Mouse (Mus musculus) heart, postnatal 25 days (tissue): Measurements from ENCODE around the gene Sox18. TPM values are rescaled to one million over a fixed set of nuclear protein-coding genes. Genes with fewer than 3 reads are reported as not detected.

Source experiments
- DNase-seq: peaks from one replicate; pipeline ENCODE4 v3.0.0; 2022; ENCODE audit warnings: low spot score
- intact Hi-C: fragments of 180-260 bp; cut with DNase I; formaldehyde crosslinking; loops from one replicate; pipeline ENCODE4 v1.15.1; 2025
- total RNA-seq, 2 experiments: library from RNA; stranded (reverse); gene quantifications; 2 replicates each; pipeline ENCODE4 v1.2.3; 2021

Gene Sox18
- total RNA-seq, 2 experiments from 2014 or later = 40.2 to 56.9 TPM

- intact Hi-C loops = no loop called here
- no peak for DNase-seq
Observed at GRCm38 (mm10) chr2:181683381-181683780, 11.9 kb upstream of the Sox18 start.

- intact Hi-C loops = loop anchor here (2.0 kb wide), 1 partner anchor 25 kb away; no protein-coding TSS in a partner anchor
- no peak for DNase-seq
Observed at GRCm38 (mm10) chr2:181681978-181682377, 10.5 kb upstream of the Sox18 start.

GRCm38 (mm10) chr2:181680716-181681117, 9.3 kb upstream of the Sox18 start:
- DNase-seq = no peak
- intact Hi-C loops = loop anchor here (2.0 kb wide), 1 partner anchor 26 kb away; no protein-coding TSS in a partner anchor

DNA sequence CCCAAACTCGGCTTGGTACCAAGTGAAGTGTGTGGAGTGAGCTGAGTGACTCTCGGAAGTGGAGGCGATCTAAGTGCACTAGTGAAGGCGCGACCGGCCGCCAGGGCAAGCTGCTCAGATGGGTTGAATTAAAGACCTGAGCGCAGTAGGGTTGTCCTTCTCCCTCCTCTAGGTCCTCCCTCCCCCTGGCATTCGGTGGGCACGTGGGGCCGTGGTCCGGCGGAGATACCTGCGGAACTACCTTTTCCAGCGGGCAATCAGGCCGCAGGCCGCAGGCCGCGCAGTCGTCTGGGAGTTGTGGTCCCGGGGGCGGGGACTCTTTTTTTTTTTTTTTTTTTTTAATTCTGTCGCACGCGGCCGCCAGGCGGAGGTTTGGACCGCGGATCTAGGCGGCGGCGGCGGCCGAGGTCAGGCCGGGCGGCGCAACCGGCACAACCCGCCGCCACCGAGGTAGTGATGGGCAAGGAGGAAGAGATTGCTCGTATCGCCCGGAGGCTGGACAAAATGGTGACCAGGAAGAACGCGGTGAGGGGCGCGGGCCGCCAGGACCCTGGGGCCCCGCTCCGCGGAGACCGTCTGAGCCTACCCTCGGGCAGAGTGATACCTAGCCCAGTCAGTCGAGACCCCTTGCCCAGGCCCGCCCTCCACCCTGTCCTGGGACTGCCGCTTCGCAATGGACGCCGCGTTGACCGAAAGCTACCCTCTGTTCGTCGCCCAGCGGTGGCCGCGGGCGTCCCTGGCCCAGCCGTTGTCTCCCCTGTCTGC, 8.7 kb upstream of the Sox18 start, which contains the start of gene Tcea2:
Gene Tcea2 (plus strand): TSS at position 360 of the 765 bp plus-strand sequence.
- intact Hi-C loops = loop anchor here (2.0 to 10.0 kb wide), 3 partner anchors 27 to 195 kb away; no protein-coding TSS in a partner anchor
- DNase-seq = peak; percentile 48

- intact Hi-C loops = loop anchor here (1.0 to 10.0 kb wide), 3 partner anchors 19 to 194 kb away; no protein-coding TSS in a partner anchor
- peak; percentile 67 for DNase-seq
Observed at GRCm38 (mm10) chr2:181678780-181679179, 7.3 kb upstream of the Sox18 start.

DNA sequence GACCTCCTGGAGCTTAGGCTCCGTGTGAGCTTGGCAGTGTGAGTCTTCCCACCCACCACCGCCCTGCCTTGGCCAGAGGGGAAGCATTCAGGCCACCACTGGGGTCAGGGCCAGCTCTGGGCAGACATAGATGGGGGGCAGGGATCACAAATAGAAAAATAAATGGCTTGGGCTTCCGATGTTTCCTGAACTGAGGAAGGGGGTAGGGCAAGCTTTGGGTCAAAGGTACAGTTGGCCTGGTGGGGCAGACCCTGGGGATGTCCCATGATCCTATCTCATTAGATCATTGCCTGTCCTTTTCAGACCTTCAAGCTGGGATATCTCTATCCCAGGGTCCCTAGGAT, 6.3 kb upstream of the Sox18 start:
- no peak for DNase-seq
- intact Hi-C loops = loop anchor here (1.0 to 10.0 kb wide), 3 partner anchors 18 to 193 kb away; no protein-coding TSS in a partner anchor

GRCm38 (mm10) chr2:181677096-181677754, 5.8 kb upstream of the Sox18 start:
- intact Hi-C loops = loop anchor here (10.0 kb wide), 1 partner anchor 192 kb away; no protein-coding TSS in a partner anchor
- DNase-seq = peak; percentile 63

GRCm38 (mm10) chr2:181676424-181676823, 5.0 kb upstream of the Sox18 start:
- DNase-seq = no peak
- intact Hi-C loops = loop anchor here (10.0 kb wide), 1 partner anchor 192 kb away; no protein-coding TSS in a partner anchor

- peak; percentile 86 for DNase-seq
- intact Hi-C loops = loop anchor here (1.0 to 10.0 kb wide), 2 partner anchors 12 to 191 kb away; no protein-coding TSS in a partner anchor
Observed at GRCm38 (mm10) chr2:181675454-181675853, 4.0 kb upstream of the Sox18 start.

DNA sequence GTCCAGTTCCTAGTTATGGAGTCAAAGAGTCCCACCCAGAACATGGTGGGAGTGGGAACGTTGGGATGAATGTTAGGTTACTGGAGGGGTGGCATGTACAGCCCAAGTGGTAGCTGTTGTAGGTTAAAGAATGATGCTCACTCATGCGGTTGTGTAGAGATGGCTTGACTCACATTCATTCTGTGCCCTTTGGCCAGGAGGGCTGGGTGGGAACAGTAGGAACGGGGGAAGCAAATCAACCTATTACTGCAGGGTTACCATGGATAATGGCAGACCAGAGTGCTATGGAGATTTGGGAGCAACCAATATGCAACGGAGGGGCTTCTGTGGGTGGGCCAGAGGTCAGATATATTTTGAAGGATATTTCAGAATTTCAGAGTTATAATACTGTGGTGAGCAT, 3.5 kb upstream of the Sox18 start:
- DNase-seq = no peak
- intact Hi-C loops = loop anchor here (1.0 to 10.0 kb wide), 2 partner anchors 12 to 190 kb away; no protein-coding TSS in a partner anchor

DNA sequence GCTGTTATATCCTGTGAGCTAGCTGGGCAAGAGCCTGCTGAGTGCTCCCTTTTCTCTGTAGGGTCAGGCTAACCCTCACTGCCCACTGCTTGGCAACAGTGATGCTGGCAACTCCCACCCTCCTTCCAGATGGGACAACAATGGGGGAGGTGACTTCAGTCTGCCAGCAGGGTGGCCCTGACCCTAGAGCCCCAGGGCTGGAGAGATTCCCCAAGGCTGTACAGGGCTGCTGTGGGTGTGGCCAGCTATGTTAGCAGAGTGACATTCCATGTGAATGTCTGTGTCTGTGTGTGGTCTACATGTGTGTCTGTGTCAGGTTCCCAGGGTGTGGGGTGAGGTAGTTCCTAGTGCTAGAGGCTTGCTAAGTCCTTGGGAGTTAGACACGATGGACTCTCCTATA, 2.1 kb upstream of the Sox18 start:
- no peak for DNase-seq
- intact Hi-C loops = loop anchor here (10.0 kb wide), 1 partner anchor 189 kb away; no protein-coding TSS in a partner anchor

DNA sequence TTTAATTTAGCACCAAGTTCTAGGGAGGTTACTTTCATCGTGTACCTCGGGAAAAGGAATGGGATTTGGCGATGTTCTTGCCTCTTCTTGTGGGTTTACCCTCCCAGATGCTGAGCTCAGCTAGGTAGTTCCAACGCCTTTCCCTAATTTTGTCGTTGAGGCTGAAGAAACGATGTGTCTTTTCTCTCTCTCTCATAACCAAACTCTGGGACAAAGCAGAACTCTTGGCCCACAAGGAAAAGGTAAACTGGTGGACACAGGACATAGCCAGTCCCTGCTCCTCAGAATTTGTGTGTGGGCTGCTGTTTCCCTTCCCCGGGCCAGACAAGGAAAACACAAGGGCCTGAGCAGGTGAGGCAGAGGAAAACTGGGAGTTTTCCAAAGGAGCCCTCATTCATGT, 544 bp upstream of the Sox18 start:
- no peak for DNase-seq
- intact Hi-C loops = loop anchor here (10.0 kb wide), 1 partner anchor 187 kb away; no protein-coding TSS in a partner anchor

DNA sequence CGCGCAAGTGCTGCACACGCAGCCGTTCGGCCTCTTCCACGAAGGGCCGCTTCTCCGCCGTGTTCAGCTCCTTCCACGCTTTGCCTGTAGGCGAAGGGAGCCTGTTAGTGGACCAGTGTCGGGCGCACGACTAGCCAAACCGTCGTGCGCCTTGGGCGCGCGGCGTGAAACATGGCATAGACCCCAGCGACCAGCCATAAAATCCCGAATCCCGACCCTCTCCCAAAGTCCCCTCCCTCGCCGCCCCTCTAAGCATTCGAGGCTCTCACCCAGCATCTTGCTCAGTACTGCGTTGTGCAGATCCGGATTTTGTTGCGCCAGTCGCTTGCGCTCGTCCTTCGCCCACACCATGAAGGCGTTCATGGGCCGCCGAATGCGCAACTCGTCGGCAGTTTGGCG, 528 bp downstream of the Sox18 start:
- intact Hi-C loops = loop anchor here (10.0 kb wide), 1 partner anchor 186 kb away; no protein-coding TSS in a partner anchor
- DNase-seq = no peak

DNA sequence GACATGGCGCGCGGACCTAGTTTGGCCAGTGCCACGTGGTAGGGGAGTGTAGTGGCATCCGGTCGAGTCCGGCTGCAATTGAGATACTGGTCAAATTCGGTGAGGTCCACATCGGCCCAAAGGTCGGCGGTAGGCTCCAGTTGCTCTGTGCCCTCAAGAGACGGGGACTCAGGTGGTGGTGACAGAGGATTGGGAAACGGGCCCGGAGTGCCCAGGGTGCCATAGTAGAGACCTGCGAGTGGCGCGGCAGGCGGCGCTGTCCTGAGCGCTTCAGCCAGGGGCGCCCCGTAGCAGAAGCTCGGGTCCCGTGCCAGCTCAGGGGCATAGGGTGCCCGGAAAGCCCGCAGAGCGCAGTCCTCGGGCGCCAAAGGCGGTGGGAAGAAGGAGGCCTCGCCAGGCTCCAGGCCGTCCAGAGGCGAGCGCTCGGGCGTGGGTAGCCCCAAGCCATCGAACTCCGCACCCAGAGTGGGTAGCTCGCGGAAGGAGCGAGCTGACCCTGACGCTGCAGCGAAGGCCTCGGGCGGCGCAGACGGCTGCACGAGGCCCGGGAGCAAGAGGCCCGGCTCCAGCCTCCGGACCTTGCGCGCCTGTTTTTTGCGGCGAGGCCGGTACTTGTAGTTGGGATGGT, 1.0 kb downstream of the Sox18 start:
- DNase-seq = no peak
- intact Hi-C loops = loop anchor here (10.0 kb wide), 1 partner anchor 186 kb away; no protein-coding TSS in a partner anchor

GRCm38 (mm10) chr2:181663298-181663630, 8.2 kb downstream of the Sox18 start:
- peak; percentile 78 for DNase-seq
- intact Hi-C loops = loop anchor here (1.0 kb wide), 1 partner anchor 12 kb away; no protein-coding TSS in a partner anchor

DNA sequence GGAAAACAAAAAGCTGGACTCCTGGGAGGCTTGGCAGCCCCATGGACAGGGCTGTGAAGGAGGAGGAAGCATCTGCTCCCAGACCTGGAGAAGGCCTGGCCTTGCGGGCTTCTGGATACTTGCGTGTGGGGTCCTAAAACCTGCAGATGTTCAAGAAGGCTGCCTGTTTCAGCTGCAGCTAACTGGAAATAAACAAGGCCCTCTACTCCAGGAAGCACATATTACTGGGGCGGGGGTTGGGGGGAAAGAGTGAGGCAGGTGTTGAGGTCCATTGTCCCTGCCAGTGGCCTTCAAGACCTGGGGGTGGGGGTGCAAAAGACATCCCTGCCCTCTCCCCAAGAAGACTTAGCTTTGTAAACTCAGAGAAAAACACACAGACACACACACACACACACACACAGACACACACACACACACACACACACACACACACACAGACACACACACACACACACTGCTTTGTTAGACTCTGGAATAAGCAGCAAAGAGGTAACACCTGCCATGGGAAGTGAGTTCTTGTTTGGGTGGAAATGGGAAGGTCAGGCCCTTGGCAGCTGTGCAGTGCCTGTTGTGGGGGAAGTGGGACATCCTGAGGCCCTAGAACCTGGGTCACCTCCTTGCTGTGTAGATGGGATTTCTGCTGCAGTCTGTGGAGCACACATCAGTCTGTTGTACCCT, 8.7 kb downstream of the Sox18 start:
- intact Hi-C loops = loop anchor here (1.0 kb wide), 1 partner anchor 13 kb away; no protein-coding TSS in a partner anchor
- DNase-seq = no peak

GRCm38 (mm10) chr2:181659609-181660055, 11.8 kb downstream of the Sox18 start:
- peak; percentile 86 for DNase-seq
- intact Hi-C loops = loop anchor here (1.0 kb wide), 1 partner anchor 19 kb away; no protein-coding TSS in a partner anchor

DNA sequence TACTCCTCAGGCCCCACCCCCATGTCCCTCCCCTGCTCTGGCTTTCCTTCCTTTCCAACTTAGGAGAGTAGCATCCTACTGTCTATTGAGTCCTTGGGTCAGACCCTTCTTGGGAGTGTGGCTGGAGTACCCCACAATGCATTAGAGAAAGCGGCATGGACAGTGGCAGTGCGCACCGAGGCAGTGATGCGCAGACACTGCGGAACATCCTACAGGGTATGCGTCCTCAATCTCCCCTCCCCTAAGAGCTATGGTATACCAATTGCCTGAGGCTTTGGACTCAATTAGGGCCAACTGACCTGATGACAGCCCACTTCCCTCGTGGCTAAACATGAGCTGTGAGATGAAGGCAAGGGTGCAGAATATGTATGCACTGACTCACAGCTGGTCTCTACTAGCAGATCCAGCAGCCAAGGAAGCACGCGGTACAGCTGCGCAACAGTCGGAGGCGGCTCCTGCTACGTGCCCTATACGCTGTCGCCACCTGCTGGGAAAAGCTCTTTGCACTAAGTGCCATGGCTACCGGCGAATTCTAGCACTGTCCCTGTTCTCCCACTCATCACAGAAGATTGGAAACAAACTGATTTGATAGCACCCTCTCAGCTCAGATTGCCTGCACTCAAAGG, 12.4 kb downstream of the Sox18 start:
- intact Hi-C loops = loop anchor here (1.0 kb wide), 1 partner anchor 19 kb away; no protein-coding TSS in a partner anchor
- peak; percentile 49 for DNase-seq

GRCm38 (mm10) chr2:181658528-181658927, 12.9 kb downstream of the Sox18 start:
- intact Hi-C loops = no loop called here
- no peak for DNase-seq
